Mouse (Mus musculus): ENCODE results near the gene Ubash3a.

DNA sequence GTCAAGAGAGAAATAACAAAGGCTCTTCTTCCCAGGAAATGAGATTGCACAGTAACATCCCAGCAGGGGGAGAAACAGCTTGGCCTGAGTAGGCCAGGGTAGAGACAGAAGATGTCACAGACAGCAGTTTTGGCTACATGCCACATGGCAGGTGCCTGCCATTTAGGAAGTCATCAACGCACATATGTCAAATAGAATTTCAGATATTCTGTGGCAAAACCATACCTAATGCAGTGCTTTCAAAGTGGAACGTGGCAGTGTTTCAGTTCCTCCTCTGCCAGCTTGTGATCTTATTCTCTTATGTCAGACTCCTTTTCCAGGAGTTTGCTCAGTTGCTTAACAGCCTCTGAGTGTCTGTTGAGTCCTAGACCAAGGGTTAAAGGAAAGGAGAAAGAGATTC lies 78.2 kb downstream of the Ubash3a start:
- TF ChIP-seq POLR2A (IDR thresholded peaks at IDR 0.05; ENCODE audit: insufficient read depth, low read depth, low read length): no peak
- TF ChIP-seq CTCF (IDR thresholded peaks at IDR 0.05): no peak
- TF ChIP-seq EP300 (IDR thresholded peaks at IDR 0.05; ENCODE audit: insufficient read depth, low read depth, low read length): no peak

All from heart, adult 2 months (tissue).